Mouse (Mus musculus) regulatory T cell (primary cell): ENCODE results near the gene 2810459M11Rik.
"Not testable (repeated sequence)": the region's sequence is repeated elsewhere in the genome, so short reads cannot be mapped to it uniquely, and the experiment has no call there.

Experiments
- in situ Hi-C: fragments of 300-600 bp; cut with MboI, MseI; formaldehyde crosslinking; loops from one replicate; pipeline ENCODE4 v1.15.1; 2025; ENCODE audit warnings: high pct_unique_total_duplicates

Gene 2810459M11Rik

DNA sequence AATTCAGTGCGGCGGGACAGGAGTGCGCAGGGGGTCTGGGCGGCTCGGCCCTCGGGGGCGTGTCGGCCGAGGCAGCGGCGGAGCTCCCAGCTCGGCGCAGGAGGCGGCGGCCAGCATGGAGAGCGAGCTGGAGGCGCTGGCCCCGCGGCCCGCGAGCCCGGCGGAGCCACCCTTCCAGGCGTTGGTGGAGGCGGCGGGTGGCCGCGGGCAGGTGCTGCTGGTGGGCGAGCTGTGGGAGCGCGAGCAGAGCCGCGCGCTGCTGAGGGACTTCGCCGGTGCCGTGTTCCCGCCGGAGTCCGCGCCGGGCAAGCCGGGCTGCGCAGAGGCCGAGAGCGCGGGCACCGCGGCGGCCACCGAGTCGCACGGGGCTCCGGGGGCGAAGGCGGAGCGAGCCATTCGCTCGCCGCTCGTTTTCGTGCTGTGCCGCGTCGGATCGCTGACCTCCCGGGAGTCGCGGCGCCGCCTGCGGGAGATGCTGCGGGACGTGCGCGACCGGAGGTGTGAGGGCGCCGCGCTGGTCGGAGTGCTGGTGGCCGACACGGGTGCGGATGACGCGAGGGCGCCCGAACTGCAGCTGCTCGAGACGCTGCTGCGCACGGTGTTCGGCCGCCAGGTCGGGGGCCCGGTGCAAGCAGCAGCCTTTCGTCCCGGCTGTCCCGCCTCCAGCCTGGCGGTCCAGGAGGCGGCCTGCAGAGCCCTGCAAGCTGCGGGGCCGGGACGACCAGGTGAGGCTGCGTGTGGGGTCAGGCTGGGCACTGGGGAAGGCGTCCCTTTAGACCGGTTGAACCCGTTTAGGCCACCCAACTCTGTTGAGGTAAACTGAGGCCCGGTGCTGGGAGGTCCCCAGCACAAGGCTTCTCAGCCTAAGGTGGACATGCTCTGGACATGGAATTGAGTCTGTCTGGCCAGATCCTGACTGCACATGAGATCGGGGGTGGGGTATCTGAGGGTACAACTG is at the start of gene 2810459M11Rik:
TSS of gene 2810459M11Rik (plus strand) at position 16 of the 958 bp plus-strand sequence.
- in situ Hi-C loops: no loop called here

DNA sequence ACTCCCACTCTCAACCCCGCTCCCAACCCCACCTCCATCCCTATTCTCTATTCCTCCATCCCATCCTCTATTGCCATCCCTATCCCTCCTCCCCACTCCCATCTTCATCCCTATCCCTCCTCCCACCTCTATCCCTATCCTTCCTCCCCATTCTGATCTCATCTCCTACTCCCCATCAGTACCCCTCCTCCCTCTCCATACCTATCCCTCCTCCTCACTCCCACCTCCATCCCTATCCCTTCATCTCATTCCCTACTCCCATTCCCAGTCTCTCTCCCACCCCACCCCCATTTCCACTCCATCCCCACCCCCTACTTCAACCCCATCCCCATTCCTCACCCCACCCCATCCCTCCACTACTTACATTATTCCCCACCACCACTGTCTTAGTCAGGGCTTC is 48.4 kb upstream of the 2810459M11Rik start:
- in situ Hi-C loops: no loop called here

DNA sequence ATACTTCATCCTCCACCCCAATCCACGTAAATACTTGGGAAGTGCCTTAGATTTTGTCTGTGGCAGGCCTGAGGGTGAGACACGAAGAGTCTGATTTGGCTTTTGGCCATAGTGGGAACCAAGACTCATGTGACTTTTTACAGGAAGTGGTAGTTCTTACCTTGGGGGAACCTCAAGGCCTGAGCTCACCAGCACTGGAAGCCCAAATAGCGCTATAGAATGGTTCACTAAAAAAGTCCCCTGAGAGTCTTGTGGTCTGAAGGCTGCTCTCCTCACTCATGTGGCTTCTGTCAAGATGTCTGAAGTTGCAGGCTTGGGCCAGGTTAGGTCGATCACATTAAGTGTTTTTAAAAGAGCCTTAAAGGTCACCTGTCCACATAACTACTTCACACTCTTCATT is 47.7 kb upstream of the 2810459M11Rik start:
- in situ Hi-C loops: no loop called here

DNA sequence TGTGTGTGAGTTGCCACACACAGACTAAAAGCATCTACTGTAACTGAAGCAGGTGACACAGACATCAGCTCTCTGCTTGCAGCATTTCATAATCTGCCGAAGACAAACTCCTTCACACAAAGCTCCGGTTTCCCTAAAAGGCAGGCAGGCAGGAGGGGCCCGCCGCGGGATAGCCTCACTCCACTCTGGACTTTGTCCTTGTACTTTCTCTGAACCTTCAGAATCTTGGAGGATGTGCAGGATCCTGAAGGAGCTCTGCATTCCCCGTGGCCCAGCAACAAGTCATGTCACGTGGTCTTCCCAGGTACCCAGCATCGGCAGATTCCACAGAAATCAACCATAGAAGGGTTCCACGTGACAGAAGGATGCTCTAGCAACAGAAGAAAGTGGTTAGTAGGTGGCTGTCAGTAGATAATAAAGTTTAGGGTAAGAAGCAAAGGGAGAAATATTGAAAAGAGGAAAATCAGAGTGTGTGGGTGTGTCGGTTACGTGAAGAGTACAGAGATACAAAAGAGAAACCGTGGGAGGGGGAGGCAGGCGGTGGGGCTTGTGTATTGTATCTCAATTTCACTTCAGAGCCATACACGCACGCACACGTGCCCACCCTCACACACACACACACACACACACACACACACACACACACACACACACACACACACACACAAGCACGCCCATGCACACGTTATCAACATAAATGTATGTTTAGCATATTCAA is 45.7 kb upstream of the 2810459M11Rik start:
- in situ Hi-C loops: no loop called here

DNA sequence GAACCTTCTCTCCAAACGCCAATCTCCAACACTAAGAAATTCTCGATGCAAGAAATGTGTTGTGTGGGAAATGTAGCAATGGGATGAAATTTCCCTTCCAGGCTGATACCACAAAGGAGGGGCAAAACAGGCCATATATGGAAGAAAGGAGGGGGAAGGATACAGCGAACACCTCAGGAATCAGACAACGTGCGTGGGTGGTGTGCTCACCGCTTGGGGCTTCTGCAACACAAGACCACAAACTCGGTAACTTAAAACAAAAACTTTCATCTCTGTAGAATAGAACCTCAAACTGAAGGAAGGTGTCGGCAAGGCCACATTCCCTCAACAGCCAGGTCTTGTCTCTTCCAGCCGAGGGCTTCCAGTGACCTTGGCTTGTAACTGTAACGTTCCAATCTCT is 40.1 kb upstream of the 2810459M11Rik start:
- in situ Hi-C loops: loop anchor here (5.0 kb wide), 1 partner anchor 73 kb away; no protein-coding TSS in a partner anchor

DNA sequence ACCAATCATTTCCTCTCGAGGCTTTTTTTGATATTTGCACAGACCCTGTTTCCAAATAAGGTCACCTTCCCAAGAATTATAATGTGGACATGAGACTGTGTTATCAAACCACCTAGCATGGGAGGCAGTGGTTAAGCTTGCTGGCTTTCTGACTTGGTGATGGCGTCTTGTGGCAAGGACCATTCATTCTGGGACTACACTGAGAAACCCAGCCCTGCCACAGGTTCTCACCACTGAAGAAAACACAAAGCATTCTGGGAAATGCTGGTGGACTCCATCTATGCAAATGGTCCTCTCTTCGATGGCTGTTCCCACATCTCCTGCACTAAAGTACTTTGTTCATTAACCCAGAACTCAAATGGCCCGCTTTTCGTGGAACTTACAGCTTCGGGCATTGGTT is 39.6 kb upstream of the 2810459M11Rik start:
- in situ Hi-C loops: loop anchor here (5.0 kb wide), 1 partner anchor 74 kb away; no protein-coding TSS in a partner anchor

DNA sequence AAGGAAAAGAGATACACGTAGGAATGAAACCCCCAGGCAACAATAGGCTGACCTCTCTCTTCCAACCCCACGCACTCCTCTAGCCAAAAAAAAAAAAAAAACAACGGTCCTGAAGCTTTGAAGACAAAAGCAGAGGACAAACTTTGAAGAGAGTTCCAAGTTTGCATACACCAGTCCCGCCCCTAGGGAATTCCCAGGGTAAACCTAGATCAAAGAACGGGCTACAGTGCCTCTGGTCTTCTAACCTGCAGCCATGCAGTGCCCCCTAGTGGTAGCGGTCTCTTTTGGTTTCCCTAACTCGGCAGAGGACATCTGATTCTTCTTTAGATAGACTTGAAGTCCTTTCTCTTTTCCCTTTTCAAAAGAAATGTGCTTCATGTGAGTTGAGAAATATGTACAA is 37.9 kb upstream of the 2810459M11Rik start:
- in situ Hi-C loops: loop anchor here (5.0 kb wide), 1 partner anchor 75 kb away; no protein-coding TSS in a partner anchor

DNA sequence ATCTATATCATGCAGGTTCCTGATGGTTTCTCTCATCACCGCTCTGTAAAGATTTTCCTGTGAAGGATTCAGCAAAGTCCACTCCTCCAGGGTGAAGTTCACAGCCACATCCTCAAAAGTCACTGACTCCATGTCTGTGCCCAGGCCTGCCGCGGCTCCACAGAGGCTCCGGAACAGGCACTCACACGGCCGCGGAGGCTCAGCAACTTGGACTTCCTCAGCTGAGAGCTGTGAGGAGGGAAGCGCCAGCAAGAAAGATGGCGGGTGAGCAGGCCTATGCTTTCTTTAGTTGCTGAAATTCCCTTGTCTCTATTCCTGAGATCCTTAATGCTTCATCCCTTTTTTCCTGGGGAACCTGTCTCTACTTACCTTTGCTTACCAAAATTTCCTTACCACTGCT is 29.9 kb upstream of the 2810459M11Rik start:
- in situ Hi-C loops: not testable (repeated sequence)

DNA sequence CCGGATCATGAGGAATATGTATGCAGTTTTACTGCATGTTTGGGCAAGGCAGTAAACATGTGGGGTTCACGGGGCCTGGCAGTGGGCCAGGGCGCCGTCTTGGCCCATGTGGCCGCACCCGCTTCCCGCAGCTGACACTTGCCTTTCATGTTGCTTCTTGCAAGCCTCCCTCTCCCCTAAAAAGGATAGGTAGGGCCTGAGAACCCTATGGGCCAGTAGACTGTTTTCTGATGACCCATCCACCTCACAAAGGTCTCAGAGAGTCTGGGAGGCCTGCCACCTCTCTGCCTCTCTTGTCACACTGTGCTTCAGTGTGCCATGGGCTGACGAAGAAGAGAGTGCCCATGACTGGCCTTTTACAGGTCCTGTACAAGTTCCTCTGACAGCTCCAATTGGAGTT is 29.1 kb upstream of the 2810459M11Rik start, which contains the start of gene Spata3:
TSS of gene Spata3 (plus strand) at position 301 of the 400 bp plus-strand sequence.
- in situ Hi-C loops: no loop called here

DNA sequence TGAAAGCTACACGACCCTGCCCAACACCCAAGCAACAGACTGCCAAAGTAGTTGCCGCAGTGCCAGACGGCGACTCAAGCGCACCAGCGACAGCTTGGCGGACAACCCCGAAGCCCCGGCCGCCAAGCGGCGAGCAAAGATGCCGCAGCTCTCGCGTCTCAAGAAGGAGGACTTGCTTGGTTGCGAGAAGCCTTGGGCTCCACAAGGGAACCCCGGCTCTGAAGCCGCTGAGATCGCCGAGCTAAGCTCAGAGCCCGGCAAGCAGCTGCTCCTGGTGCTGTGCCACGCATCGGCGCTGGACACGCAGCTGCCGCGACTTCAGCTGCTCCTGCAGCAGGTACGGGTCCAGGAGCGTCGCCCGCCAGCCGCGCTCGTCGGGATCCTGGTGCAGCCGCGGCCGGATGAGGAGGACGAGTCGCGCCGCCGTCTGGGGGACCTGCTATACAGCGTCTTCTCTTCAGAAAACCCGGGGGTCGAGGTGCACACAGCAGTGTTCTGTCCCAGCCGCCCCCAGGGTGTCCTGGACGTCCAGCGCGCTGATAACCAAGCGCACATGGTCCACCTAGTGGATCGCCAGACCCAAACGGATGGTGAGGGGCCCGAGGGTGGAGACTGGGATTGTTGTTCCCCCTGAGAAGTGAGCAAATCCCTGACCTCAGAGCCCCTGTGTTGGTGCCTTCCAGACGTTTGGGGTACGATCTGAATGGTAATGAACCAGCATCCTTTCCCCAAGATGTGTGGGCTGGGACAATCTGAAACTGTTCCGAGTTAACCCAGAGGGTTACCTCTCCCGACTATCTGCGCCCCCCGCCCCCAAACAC is 27.2 kb upstream of the 2810459M11Rik start:
- in situ Hi-C loops: no loop called here

DNA sequence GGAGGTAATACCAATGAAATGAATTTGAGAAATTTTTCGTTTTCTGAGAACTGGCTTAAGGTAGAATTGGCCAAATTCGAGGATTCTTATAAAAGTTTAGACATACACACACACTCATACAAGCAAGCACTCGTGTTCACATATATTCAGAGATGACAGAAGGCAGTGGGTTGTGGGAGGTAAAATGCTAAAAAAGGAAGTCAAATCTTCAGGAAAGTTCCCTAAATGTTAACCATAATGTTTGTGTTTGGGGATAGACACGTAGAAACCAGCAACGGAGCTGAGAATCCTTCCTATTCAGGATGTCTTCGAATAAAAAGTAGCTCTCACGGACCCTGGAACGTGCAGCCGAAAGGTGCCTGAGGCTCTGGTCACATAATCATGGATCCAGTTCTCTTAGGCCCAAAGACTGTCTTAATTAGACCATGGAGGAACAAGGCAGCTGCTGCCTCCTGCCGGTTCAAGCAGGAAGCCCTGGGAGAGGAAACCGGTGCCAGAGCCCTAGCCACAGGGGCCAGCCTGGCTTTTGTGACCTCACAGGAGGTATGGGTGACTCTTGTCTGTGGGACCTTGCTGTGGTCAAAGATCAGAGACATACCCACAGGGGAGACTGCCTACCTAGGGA is 24.2 kb upstream of the 2810459M11Rik start:
- in situ Hi-C loops: loop anchor here (5.0 kb wide), 1 partner anchor 169 kb away; no protein-coding TSS in a partner anchor

DNA sequence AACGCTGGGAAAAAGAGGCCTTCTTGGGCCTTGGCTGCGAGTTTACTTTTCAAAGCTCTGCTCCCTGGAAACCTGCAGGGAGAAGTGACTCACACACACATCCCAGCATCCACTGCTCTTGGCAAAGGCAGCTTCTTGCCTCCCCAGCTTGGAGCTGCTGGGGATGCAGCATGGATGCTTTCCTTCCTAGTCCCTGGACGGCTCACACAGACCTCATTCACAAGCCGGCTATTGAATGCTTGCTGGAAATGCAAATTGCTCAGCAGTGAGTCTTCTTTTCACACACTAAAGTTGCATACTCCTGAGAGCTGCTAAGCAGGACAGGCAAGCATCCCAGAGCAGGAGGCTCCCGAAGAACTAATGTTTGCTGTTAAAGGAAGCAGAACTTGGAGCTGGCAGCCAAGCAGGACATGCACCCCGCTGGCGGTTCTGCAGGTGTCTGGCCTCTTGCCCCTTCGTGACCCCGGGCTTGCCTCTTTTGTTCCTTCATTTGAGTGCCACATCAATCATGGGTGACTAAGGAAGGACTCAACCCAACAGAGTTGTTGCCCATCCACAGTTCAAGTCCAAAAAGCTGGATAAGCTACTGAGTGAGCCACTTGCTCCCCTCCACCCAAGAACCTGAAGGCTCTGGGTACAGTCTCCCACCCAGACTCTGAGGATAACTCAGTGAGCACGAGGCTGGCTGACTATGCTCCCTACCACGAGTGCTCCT is 13.2 kb upstream of the 2810459M11Rik start:
- in situ Hi-C loops: no loop called here

DNA sequence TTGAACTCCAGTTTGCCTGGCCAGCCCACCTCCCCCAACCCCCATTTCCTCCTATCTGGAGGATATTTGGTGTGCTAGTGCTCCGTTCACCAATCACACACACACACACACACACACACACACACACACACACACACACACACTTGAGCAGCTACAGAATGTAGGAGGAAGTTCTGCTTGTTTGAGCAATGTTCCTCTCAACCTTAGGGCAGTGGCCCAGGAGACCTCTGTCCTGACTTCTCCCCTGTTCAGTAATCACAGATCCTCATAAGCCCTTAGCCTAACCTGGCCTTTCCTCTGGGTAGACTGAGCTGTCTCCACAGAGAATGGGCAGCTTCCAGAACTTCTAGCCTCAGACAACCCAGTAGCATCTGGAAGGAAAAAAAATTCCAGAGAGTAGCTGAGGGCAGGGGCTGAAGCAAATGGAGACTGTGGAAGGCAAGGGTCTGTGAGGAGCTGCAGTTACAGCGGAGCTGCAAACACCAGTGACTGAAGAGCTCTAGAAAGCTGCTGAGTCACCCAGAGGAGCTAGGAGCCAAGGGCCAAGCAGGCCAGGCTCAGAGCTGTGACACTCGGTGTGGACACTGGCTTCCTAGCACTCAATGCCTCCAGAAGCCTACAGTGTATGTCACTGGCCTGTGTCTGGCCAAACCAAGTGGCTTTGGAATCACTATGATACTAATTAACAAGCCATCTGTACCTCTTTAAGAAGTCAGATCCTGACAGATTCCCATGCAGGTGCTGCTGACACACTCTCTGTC is 7.3 kb upstream of the 2810459M11Rik start:
- in situ Hi-C loops: no loop called here

DNA sequence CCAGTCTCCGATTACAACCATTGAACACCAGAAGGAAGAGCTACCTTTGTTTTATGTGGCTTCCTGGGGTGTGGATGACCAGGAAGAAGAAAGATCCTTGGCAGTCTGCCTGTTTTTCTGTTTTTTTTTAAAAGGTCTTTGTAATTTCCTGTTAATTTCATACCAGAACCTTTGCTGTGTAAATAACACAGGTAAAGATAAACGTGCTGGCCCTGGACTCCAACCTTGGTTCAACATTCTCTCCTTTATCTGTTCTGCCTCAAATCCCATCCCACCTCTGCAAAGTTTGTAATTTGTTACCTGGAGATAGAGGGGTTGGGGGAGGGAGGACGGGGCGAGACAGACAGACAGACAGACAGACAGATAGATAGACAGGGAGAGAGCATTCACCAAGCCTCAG is 5.5 kb upstream of the 2810459M11Rik start:
- in situ Hi-C loops: no loop called here

DNA sequence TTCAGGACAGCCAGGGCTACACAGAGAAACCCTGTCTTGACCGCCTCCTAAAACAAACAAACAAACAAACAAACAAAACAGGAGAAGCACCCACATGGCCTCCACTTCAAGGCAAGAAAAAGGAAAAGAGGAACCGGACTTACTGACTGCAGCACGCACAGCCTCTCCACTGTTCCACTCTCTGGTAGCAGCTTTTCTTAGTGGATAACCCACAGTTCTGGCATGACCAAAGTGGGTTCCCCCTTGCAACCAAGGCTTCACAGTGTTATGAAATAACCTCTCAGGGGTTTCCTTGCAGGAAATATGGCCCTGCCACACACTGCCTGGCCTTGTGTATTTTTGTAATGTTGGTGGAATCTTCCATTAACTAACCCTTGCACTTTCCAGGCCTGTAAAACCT is 4.8 kb upstream of the 2810459M11Rik start:
- in situ Hi-C loops: no loop called here

DNA sequence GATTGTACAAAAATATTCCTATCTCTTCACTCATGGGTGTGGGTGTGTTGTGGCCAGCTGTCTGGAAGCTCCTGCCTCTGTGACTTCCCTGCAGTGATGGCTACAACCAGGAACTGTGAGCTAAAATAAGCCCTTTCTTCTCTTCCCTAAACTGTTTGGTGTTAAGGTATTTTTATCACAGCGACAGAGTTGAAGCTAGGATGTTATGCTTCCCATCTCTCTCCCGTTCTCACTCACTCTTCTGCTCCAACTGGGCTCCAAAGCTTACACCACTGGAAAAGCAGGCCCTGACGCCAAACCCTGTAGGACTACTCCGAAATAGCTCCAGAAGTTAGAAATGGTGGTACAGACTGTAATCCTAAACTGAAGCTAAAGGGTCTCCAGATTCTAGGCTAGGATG is 607 bp upstream of the 2810459M11Rik start:
- in situ Hi-C loops: no loop called here

DNA sequence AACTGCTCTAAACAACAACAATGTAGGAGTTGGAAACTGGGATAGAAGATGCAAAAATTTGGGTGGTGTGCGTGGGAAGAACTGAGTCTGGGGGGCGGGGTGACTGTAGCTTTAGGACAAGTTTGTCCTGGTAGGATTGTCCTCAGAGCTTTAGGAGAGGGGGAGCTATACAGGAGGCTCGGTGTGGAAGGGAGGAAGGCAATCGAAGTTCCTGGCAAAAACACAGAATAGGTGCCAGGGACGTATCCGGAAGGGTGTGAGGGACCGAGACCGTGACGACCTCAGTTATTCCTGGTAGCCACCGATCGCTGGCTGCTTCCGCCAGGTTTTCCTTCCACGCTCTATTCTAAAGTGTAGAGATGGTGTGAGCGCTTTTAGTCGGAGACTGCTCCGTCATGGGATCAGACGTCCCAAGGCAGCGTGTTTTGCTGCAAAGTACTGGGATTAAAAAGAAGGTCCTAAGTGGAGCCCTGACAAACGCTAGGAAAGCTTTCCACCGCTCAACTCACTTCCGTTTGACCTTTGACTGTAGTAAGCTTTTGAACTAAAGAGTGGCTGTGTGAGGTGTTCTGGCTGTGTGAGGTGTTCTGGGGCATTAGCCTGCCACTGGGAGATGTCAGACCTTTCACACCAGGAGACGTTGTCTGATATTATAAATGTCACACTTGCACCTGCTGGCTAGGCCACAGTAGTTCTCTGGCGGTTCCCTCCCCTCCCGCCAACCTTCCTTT is 1.3 kb downstream of the 2810459M11Rik start:
- in situ Hi-C loops: no loop called here

DNA sequence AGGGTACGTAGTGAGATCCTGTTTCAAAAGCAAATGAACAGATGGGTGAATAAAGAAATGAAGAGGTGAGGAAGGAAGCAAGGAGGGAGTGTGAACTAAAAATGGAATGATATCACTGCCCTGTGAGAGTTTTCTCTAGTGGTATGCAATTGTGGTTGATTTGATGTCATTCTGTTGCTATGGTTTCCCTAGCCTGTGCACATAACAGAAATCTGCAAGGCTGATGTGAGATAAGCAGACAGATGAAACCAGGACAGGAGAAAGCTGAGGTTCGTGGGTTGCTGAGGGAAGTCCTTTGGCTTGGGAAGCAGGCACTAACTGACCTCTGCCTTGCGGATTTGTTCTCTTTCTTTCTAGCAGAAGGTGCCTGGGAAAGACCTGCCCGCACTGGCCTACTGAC is 2.6 kb downstream of the 2810459M11Rik start:
- in situ Hi-C loops: no loop called here

DNA sequence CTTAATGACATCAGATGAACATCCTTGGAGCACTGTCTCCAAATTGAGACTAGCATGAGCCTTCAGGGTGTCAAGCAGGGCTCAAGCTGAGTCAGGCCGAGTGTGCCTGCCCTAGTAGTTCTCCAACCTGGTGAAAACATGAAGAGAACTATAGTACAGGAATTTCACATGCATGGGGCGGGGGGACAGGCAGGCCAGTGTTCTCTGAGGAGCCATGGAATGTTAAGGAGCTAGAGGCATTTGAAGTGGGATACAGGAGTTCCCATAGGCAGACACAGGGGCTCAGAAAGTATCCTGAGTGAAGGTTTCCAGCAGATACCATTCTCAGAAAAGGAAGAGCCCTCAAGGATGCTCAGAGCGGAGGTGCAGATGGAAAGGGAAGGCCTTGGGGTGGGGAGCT is 3.1 kb downstream of the 2810459M11Rik start:
- in situ Hi-C loops: no loop called here
